Mouse (Mus musculus) heart, postnatal 0 days (tissue): ENCODE data around the gene Picalm.

Experiments used
- CTCF ChIP-seq: IDR thresholded peaks from 2 replicates; pipeline ENCODE4 v1.5.1; 2016; ENCODE audit warnings: antibody characterized with exemption, control low read depth, low read depth
- EP300 ChIP-seq: IDR thresholded peaks from 2 replicates; pipeline ENCODE4 v1.6.1; 2016; ENCODE audit warnings: antibody characterized with exemption, low read depth

GRCm38 (mm10) chr7:90228075-90228474 is 98.1 kb downstream of the Picalm start:
- TF ChIP-seq CTCF (no peak), EP300 (no peak)
